Mouse (Mus musculus) CH12.LX (cell line): ENCODE measurements around the gene Ercc6l2.
"Not testable (repeated sequence)": the region's sequence is repeated elsewhere in the genome, so short reads cannot be mapped to it uniquely, and the experiment has no call there.

Experiments
- CTCF ChIP-seq, 2 experiments: IDR thresholded peaks in 1 of 2; conservative IDR thresholded peaks in 1 of 2; 2 replicates each; pipeline ENCODE4 v1.5.1; 2011 to 2012; ENCODE audit warnings: low read depth in 2 of 2, low read length in 2 of 2, improper control_type of control experiment in 1 of 2, inconsistent platforms in 1 of 2, mild to moderate bottlenecking in 1 of 2, moderate library complexity in 1 of 2
- E2F4 ChIP-seq: IDR thresholded peaks from 2 replicates; pipeline ENCODE4 v1.6.1; 2011; ENCODE audit warnings: low read depth, low read length, improper control_type of control experiment; ENCODE audit not compliant: insufficient replicate concordance
- ETS1 ChIP-seq: conservative IDR thresholded peaks from 2 replicates; pipeline ENCODE4 v1.6.1; 2012; ENCODE audit warnings: low read depth, mild to moderate bottlenecking, inconsistent platforms, low read length, improper control_type of control experiment, moderate library complexity
- POLR2A ChIP-seq: IDR thresholded peaks from 2 replicates; pipeline ENCODE4 v1.6.1; 2011; ENCODE audit warnings: low read depth, mild to moderate bottlenecking, improper control_type of control experiment, low read length

DNA sequence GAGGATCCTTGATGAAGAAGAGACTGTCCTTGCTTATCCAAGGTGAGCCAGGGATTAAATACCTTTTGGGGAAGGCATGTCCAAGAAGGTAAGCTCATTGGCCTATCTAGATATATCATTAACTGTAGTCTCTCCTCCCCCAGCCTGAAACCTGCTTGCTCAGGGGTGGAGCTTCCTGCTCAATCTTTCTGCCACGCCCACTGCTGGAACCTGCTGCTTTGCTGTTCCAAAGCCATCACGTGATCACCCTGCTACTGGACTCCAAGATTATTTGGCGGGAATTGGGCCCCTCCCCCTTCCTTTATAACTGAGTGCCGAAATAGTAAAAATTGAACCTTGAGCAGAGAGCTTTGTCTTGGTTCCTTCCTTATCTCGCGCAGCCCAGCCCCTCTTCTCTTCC, 109.0 kb downstream of the Ercc6l2 start:
- TF ChIP-seq CTCF (conservative IDR thresholded peaks at IDR 0.05 in 1 of 2, IDR thresholded peaks at IDR 0.05 in 1 of 2; ENCODE audit: low read depth in 2 of 2, low read length in 2 of 2); POLR2A; ETS1; E2F4: not testable (repeated sequence)
